Mouse (Mus musculus) megakaryocyte, embryonic 14.5 days (primary cell): ENCODE data around the gene Clmp.

Experiments
- FLI1 ChIP-seq: IDR thresholded peaks from 2 replicates; pipeline ENCODE4 v1.6.1; 2012; ENCODE audit warnings: low read length, inconsistent platforms, mixed read lengths
- GATA1 ChIP-seq: IDR thresholded peaks from 3 replicates; pipeline ENCODE4 v1.6.1; 2012; ENCODE audit warnings: mixed read lengths, low read length, inconsistent platforms, borderline replicate concordance

DNA sequence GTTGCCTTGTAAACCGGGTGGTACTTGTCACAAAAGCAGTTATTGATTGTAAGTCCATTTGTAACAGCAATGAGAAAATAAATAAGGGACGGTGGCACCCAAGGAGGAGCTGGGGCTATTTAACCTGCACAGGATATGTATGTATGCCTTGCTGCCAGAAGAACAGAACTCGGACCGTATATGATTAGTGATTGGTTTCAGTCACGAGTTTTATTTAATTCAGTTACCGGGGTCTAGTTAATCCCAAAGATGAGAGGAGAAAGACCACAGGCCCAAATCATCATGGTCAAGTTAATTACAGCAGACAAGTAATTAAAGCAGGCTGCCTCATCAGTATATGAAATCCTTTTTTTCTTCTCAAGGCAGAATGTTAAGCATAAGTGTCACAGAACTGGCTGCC, 99.7 kb downstream of the Clmp start:
- TF ChIP-seq GATA1 = no peak
- no peak for TF ChIP-seq FLI1
